Comparison of ENCODE assay signal across 31 mouse cellular contexts in genomic region chr7:130895618-130895945, GRCm38 (mm10). TPM values are rescaled to one million over a fixed set of nuclear protein-coding genes. Genes with fewer than 3 reads are reported as not detected.
DNase-seq lines count a peak whose midpoint lies in the region; ATAC-seq lines count a peak whose summit lies in the region.
"Had no signal": no experiment of that assay in that cellular context is flagged by ENCODE, and none has a peak within 500 bp of the region (broad histone marks: within the 10 kb centered on the region; RNA-seq: fewer than 3 reads in every experiment).

No protein-coding gene starts in this region.

- H3K9ac ChIP-seq in embryonic facial prominence, embryonic 14.5 days (ENCODE audit: low read depth, low read length), result no peak overlapping the region
- no peak overlapping the region for H3K9ac ChIP-seq in midbrain, embryonic 11.5 days (ENCODE audit: low read length)
- H3K9ac ChIP-seq in midbrain, embryonic 14.5 days (replicated peaks; ENCODE audit: low read length), result no peak overlapping the region
- H3K9ac ChIP-seq: embryonic facial prominence, embryonic 13.5 days; heart, embryonic 13.5 days; hindbrain, embryonic 12.5 days; intestine, embryonic 15.5 days; limb, embryonic 15.5 days; liver, embryonic 13.5 days; midbrain, embryonic 15.5 days; neural tube, embryonic 15.5 days had no signal

- WGBS in embryonic facial prominence, embryonic 14.5 days, result 69% methylated on average over 2 of the region's 2 CpGs
- 72% methylated on average over 2 of the region's 2 CpGs for WGBS in embryonic facial prominence, embryonic 10.5 days
- WGBS in midbrain, embryonic 11.5 days, result 55% methylated on average over 2 of the region's 2 CpGs
- 56% methylated on average over 2 of the region's 2 CpGs for WGBS in midbrain, embryonic 14.5 days

- no peaks in the 10 kb centered on the region for H3K27me3 ChIP-seq in embryonic facial prominence, embryonic 14.5 days (replicated peaks; ENCODE audit: control insufficient read depth, insufficient read depth, low read length)
- H3K27me3 ChIP-seq in embryonic facial prominence, embryonic 10.5 days (replicated peaks; ENCODE audit: low read depth, poor library complexity, severe bottlenecking), result no peaks in the 10 kb centered on the region
- no peaks in the 10 kb centered on the region for H3K27me3 ChIP-seq in midbrain, embryonic 11.5 days (ENCODE audit: control insufficient read depth, insufficient read depth, low read length)
- H3K27me3 ChIP-seq in midbrain, embryonic 14.5 days (ENCODE audit: control insufficient read depth, insufficient read depth, low read length), result no peaks in the 10 kb centered on the region
- H3K27me3 ChIP-seq: embryonic facial prominence, embryonic 13.5 days; heart, embryonic 13.5 days; hindbrain, embryonic 12.5 days; intestine, embryonic 15.5 days; limb, embryonic 15.5 days; liver, embryonic 13.5 days; midbrain, embryonic 15.5 days; neural tube, embryonic 15.5 days had no signal

- no peaks in the 10 kb centered on the region for H3K9me3 ChIP-seq in embryonic facial prominence, embryonic 14.5 days (ENCODE audit: control insufficient read depth, low read length)
- no peaks in the 10 kb centered on the region for H3K9me3 ChIP-seq in embryonic facial prominence, embryonic 10.5 days
- H3K9me3 ChIP-seq in midbrain, embryonic 11.5 days (ENCODE audit: control insufficient read depth, low read length), result no peaks in the 10 kb centered on the region
- no peaks in the 10 kb centered on the region for H3K9me3 ChIP-seq in midbrain, embryonic 14.5 days (ENCODE audit: control insufficient read depth, low read length)
- H3K9me3 ChIP-seq: embryonic facial prominence, embryonic 13.5 days; heart, embryonic 13.5 days; hindbrain, embryonic 12.5 days; intestine, embryonic 15.5 days; limb, embryonic 10.5 days; limb, embryonic 15.5 days; liver, embryonic 13.5 days; midbrain, embryonic 15.5 days; neural tube, embryonic 15.5 days had no signal

- ATAC-seq in embryonic facial prominence, embryonic 14.5 days (ENCODE audit: low read depth), result no peak
- no peak for ATAC-seq in midbrain, embryonic 11.5 days (ENCODE audit: low FRiP score)
- ATAC-seq in midbrain, embryonic 14.5 days (ENCODE audit: low FRiP score, low TSS enrichment), result no peak
- ATAC-seq: activated CD4-positive, CD25-positive, alpha-beta regulatory T cell, adult 4 months; forebrain, embryonic 16.5 days; hindbrain, postnatal 0 days; intestine, embryonic 15.5 days; lung, postnatal 0 days; midbrain, embryonic 15.5 days had no signal

- no peak overlapping the region for H3K27ac ChIP-seq in embryonic facial prominence, embryonic 14.5 days (replicated peaks; ENCODE audit: low read depth, low read length)
- no peak overlapping the region for H3K27ac ChIP-seq in embryonic facial prominence, embryonic 10.5 days (replicated peaks)
- no peak overlapping the region for H3K27ac ChIP-seq in midbrain, embryonic 11.5 days (ENCODE audit: low read depth, low read length)
- no peak overlapping the region for H3K27ac ChIP-seq in midbrain, embryonic 14.5 days (replicated peaks; ENCODE audit: low read depth, low read length)
- H3K27ac ChIP-seq: embryonic facial prominence, embryonic 13.5 days; heart, adult 2 months; heart, embryonic 13.5 days; hindbrain, embryonic 12.5 days; hindbrain, postnatal 0 days; intestine, embryonic 15.5 days; limb, embryonic 10.5 days; limb, embryonic 15.5 days; liver, embryonic 13.5 days; macrophage; midbrain, embryonic 15.5 days; neural tube, embryonic 15.5 days had no signal

- H3K4me2 ChIP-seq in embryonic facial prominence, embryonic 14.5 days (ENCODE audit: low read depth, low read length), result no peak overlapping the region
- no peak overlapping the region for H3K4me2 ChIP-seq in midbrain, embryonic 11.5 days
- no peak overlapping the region for H3K4me2 ChIP-seq in midbrain, embryonic 14.5 days (ENCODE audit: low read length)
- H3K4me2 ChIP-seq: embryonic facial prominence, embryonic 13.5 days; heart, embryonic 13.5 days; hindbrain, embryonic 12.5 days; intestine, embryonic 15.5 days; limb, embryonic 15.5 days; liver, embryonic 13.5 days; midbrain, embryonic 15.5 days; neural tube, embryonic 15.5 days had no signal

- H3K4me3 ChIP-seq in embryonic facial prominence, embryonic 14.5 days (ENCODE audit: low read depth, low read length), result no peak overlapping the region
- H3K4me3 ChIP-seq in embryonic facial prominence, embryonic 10.5 days, result no peak overlapping the region
- H3K4me3 ChIP-seq in midbrain, embryonic 11.5 days (ENCODE audit: low read depth, low read length), result no peak overlapping the region
- no peak overlapping the region for H3K4me3 ChIP-seq in midbrain, embryonic 14.5 days (replicated peaks; ENCODE audit: low read depth, low read length)
- H3K4me3 ChIP-seq: embryonic facial prominence, embryonic 13.5 days; erythroblast, embryonic 14.5 days; heart, adult 2 months; heart, embryonic 13.5 days; hindbrain, embryonic 12.5 days; intestine, embryonic 15.5 days; limb, embryonic 10.5 days; limb, embryonic 15.5 days; liver, embryonic 13.5 days; midbrain, embryonic 15.5 days; neural tube, embryonic 15.5 days had no signal

- H3K36me3 ChIP-seq in embryonic facial prominence, embryonic 14.5 days (ENCODE audit: control insufficient read depth, insufficient read depth, low read length), result peaks cover 44% of the 10 kb centered on the region
- peaks cover 29% of the 10 kb centered on the region for H3K36me3 ChIP-seq in embryonic facial prominence, embryonic 10.5 days (replicated peaks)
- H3K36me3 ChIP-seq in midbrain, embryonic 11.5 days (ENCODE audit: control insufficient read depth, insufficient read depth, low read length), result no peaks in the 10 kb centered on the region; the same call in 1 of the 2 replicates
- H3K36me3 ChIP-seq in midbrain, embryonic 14.5 days (ENCODE audit: control insufficient read depth, insufficient read depth, low read length), result peaks cover 14% of the 10 kb centered on the region
- H3K36me3 ChIP-seq: intestine, embryonic 15.5 days; liver, embryonic 13.5 days; midbrain, embryonic 15.5 days had no signal

- H3K4me1 ChIP-seq in embryonic facial prominence, embryonic 14.5 days (ENCODE audit: control insufficient read depth, insufficient read depth, low read length), result no peaks in the 10 kb centered on the region
- H3K4me1 ChIP-seq in embryonic facial prominence, embryonic 10.5 days, result no peaks in the 10 kb centered on the region
- no peaks in the 10 kb centered on the region for H3K4me1 ChIP-seq in midbrain, embryonic 11.5 days (ENCODE audit: control insufficient read depth, insufficient read depth, low read length)
- H3K4me1 ChIP-seq in midbrain, embryonic 14.5 days (ENCODE audit: control insufficient read depth, insufficient read depth, low read length), result no peaks in the 10 kb centered on the region
- H3K4me1 ChIP-seq: embryonic facial prominence, embryonic 13.5 days; hindbrain, embryonic 12.5 days; intestine, embryonic 15.5 days; limb, embryonic 15.5 days; liver, embryonic 13.5 days; midbrain, embryonic 15.5 days; neural tube, embryonic 15.5 days had no signal

- DNase-seq in embryonic facial prominence, embryonic 14.5 days (ENCODE audit: low spot score), result peak; percentile 8
- DNase-seq in embryonic facial prominence, embryonic 10.5 days (ENCODE audit: low spot score), result no peak
- peak; percentile 37 for DNase-seq in midbrain, embryonic 11.5 days (ENCODE audit: low spot score, missing footprints)
- no peak for DNase-seq in midbrain, embryonic 14.5 days
- peak; percentile 30 to 32 for DNase-seq in cerebellum, postnatal 25 days
- DNase-seq in frontal cortex, adult 2 months (ENCODE audit: extremely low spot score in 1 of 2, low spot score in 1 of 2), result no peak
- no peak for DNase-seq in c-Kit-positive CD71-positive TER-119-positive erythroid progenitor cells, embryonic 14.5 days (ENCODE audit: low spot score)
- DNase-seq: adrenal gland, adult 2 months; adrenal gland, postnatal 36 days; B cell, adult 2 months; embryo, embryonic 11 days; heart, adult 2 months; heart, postnatal 10 days; liver, embryonic 13.5 days; lung, adult 18-20 months; right cerebral cortex, postnatal 4 days; thymus, postnatal 4 days had no signal

RNA-seq across cellular contexts. Expression of gene Plekha1, which starts 30.0 kb away (rescaled TPM):
- 33.1 and 34.9 TPM in 2 replicates for polyA plus RNA-seq in embryonic facial prominence, embryonic 14.5 days (2014; fragmentation: Nextera tagmentation; extraction: Ambion mirVana)
- polyA plus RNA-seq in embryonic facial prominence, embryonic 10.5 days (2016; fragmentation: Nextera tagmentation; extraction: Ambion mirVana), result 37.5 and 41.3 TPM in 2 replicates
- 37.6 and 40.8 TPM in 2 replicates for polyA plus RNA-seq in midbrain, embryonic 11.5 days (2014; fragmentation: Nextera tagmentation; extraction: Ambion mirVana)
- 65.1 and 77.7 TPM in 2 replicates for polyA plus RNA-seq in midbrain, embryonic 14.5 days (2014; fragmentation: Nextera tagmentation; extraction: Ambion mirVana)
- 155 and 156 TPM in 2 replicates for polyA plus RNA-seq in frontal cortex, adult 2 months (2012; rRNA removed)
- polyA plus RNA-seq: erythroblast, embryonic 14.5 days had no signal

RNA-seq across cellular contexts. Expression of gene Htra1, which starts 40.3 kb away (rescaled TPM):
- 113 and 128 TPM in 2 replicates for polyA plus RNA-seq in embryonic facial prominence, embryonic 14.5 days (2014; fragmentation: Nextera tagmentation; extraction: Ambion mirVana)
- polyA plus RNA-seq in embryonic facial prominence, embryonic 10.5 days (2016; fragmentation: Nextera tagmentation; extraction: Ambion mirVana), result 3.2 and 3.3 TPM in 2 replicates
- polyA plus RNA-seq in midbrain, embryonic 11.5 days (2014; fragmentation: Nextera tagmentation; extraction: Ambion mirVana), result 2.7 and 3.5 TPM in 2 replicates
- 6.9 and 12.7 TPM in 2 replicates for polyA plus RNA-seq in midbrain, embryonic 14.5 days (2014; fragmentation: Nextera tagmentation; extraction: Ambion mirVana)
- 172 and 212 TPM in 2 replicates for polyA plus RNA-seq in frontal cortex, adult 2 months (2012; rRNA removed)
- polyA plus RNA-seq: erythroblast, embryonic 14.5 days had no signal

Comparison
In these comparisons a context has a peak if more than half of its experiments do, and no peak if none do; other contexts are left out.
1. DNase-seq: peak in embryonic facial prominence, embryonic 14.5 days (single experiment), midbrain, embryonic 11.5 days (single experiment) and cerebellum, postnatal 25 days (2 of 2); none in embryonic facial prominence, embryonic 10.5 days (single experiment), midbrain, embryonic 14.5 days (single experiment), frontal cortex, adult 2 months (0 of 2) and c-Kit-positive CD71-positive TER-119-positive erythroid progenitor cells, embryonic 14.5 days (single experiment).